Mouse (Mus musculus) kidney, postnatal 0 days (tissue): ENCODE measurements at regions not wholly inside any gene's neighbourhood (a gene's known extent, or its start where the extent isn't known, plus 50 kb on each side); places are given as distances from the start of the nearest gene placed in this dataset.

ENCODE experiments used
- ATAC-seq: fragments of 200-750 bp; cut with Nextera tagmentation; replicated peaks from 2 replicates; pipeline ENCODE4 v1.8.0; 2017; ENCODE audit warnings: low read depth, moderate number of reproducible peaks, moderate TSS enrichment, moderate library complexity; ENCODE audit not compliant: low FRiP score
- DNase-seq: peaks from one replicate; pipeline ENCODE4 v3.0.0-alpha.2; 2016; ENCODE audit warnings: low spot score
- H3K27ac ChIP-seq: fragments of 300-500 bp; sonication (generic); 2 replicates; pipeline ENCODE4 v1.5.1; 2014; ENCODE audit warnings: mild to moderate bottlenecking
- H3K27me3 ChIP-seq: fragments of 300-500 bp; sonication (generic); 2 replicates; pipeline ENCODE4 v1.6.1; 2014; ENCODE audit warnings: low read length, mixed read lengths; ENCODE audit not compliant: insufficient read depth
- H3K36me3 ChIP-seq: fragments of 300-500 bp; sonication (generic); 2 replicates; pipeline ENCODE4 v1.6.1; 2014; ENCODE audit warnings: low read length, mixed read lengths; ENCODE audit not compliant: insufficient read depth
- H3K4me1 ChIP-seq: fragments of 300-500 bp; sonication (generic); replicated peaks from 2 replicates; pipeline ENCODE4 v1.6.1; 2014; ENCODE audit warnings: antibody characterized with exemption, low read length, mixed read lengths; ENCODE audit not compliant: insufficient read depth
- H3K4me2 ChIP-seq: fragments of 300-500 bp; sonication (generic); 2 replicates; pipeline ENCODE4 v1.6.1; 2014; ENCODE audit warnings: mild to moderate bottlenecking, low read length, moderate library complexity, mixed read lengths
- H3K4me3 ChIP-seq: fragments of 300-500 bp; sonication (generic); replicated peaks from 2 replicates; pipeline ENCODE4 v1.5.1; 2014; ENCODE audit warnings: low read depth, low read length
- H3K9ac ChIP-seq: fragments of 300-500 bp; sonication (generic); 2 replicates; pipeline ENCODE4 v1.6.1; 2014; ENCODE audit warnings: low read depth, low read length
- H3K9me3 ChIP-seq: fragments of 300-500 bp; sonication (generic); replicated peaks from 2 replicates; pipeline ENCODE4 v1.6.1; 2016; ENCODE audit warnings: low read length, inconsistent platforms, mixed read lengths
- CTCF ChIP-seq: IDR thresholded peaks from 2 replicates; pipeline ENCODE4 v1.5.1; 2016; ENCODE audit warnings: antibody characterized with exemption, low read depth, mild to moderate bottlenecking, moderate library complexity
- WGBS: fragments of 180-500 bp; shearing (Covaris S2); extraction: QIAGEN DNeasy Blood & Tissue Kit; methylation state at CpG from one replicate; pipeline ENCODE4 v1.1.7; 2014; 5-methylcytosine and 5-hydroxymethylcytosine counted together

DNA sequence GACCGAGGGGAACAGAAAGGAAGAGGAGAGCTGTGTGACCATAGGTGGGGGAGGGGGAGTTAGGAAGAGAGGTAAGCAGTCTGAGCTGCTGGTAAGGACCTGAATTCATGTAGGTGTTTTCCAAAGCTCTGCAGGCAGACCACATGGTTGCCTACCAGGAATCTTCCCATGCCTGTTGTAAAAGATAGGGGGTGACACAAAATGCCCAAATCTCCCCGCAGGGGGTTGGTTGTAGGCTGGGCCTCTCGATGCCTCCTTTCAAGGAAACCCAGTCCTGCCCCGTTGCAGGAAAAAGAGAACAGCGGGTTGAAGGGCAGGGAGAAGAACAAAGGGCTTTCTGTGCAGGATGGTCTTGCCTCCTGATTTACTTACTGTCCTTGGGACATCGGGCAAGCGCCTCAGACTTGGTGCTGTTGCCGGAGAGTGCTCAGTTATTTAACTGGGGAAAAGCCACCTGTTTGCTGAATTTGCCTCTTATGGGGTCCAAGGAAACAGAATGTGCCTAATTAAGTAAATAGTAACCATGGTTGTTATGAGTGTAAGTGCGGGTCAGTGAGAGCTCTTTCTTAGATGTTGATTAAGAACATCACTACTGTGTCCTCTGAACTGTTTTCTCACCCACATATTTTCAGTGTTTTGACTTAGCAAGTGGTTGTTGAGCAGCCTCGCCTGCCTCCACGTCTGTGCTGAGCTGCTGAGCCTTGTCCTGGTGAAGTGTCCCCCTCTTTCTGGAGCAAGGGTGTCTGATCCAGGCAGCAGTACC is 83.1 kb upstream of the Klf9 start:
- H3K4me1 ChIP-seq, result peaks cover 16% of the 10 kb centered on the region
- H3K4me3 ChIP-seq, result peak overlapping the region; percentile 11
- H3K36me3 ChIP-seq, result no peaks in the 10 kb centered on the region
- H3K9ac ChIP-seq, result 0 out of 2 replicates have a peak overlapping the region, but pooled peaks have one; percentile 32
- no peak for TF ChIP-seq CTCF
- H3K9me3 ChIP-seq, result no peaks in the 10 kb centered on the region
- H3K27me3 ChIP-seq, result no peaks in the 10 kb centered on the region
- H3K4me2 ChIP-seq, result peak overlapping the region; percentile 51
- ATAC-seq (0 out of 2 replicates have a peak, but pooled peaks have one; percentile 34), DNase-seq (peak; percentile 34)
- H3K27ac ChIP-seq, result peak overlapping the region; percentile 90
- WGBS, result 37% methylated on average over 11 of the region's 11 CpGs

DNA sequence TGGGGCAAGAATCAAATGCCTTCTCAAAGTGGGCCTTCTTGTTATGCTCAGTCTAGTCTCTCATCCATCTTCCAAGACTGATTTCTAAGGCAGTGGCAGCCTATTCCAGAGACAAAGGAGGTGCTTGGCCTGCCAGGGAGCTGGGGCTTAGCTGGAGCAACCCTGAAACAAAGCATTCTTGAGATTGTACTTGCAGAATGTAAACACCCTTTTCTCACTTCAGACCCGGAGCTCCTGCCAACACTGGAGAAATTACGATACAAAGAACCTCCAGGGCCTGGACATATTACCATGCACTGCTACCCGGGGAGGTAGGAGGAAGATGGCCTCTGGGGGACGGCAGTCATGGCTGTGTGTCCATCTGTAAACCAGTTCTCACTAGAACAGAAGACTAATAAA is 82.5 kb upstream of the Klf9 start:
- 46% methylated on average over 4 of the region's 4 CpGs for WGBS
- Histone ChIP-seq H3K4me2 (no peak overlapping the region), H3K9ac (no peak overlapping the region), H3K27ac (peak overlapping the region; percentile 90), H3K9me3 (no peaks in the 10 kb centered on the region), H3K36me3 (no peaks in the 10 kb centered on the region), H3K27me3 (no peaks in the 10 kb centered on the region), H3K4me3 (no peak overlapping the region), H3K4me1 (peaks cover 16% of the 10 kb centered on the region)
- ATAC-seq (no peak), DNase-seq (no peak)
- no peak for TF ChIP-seq CTCF

DNA sequence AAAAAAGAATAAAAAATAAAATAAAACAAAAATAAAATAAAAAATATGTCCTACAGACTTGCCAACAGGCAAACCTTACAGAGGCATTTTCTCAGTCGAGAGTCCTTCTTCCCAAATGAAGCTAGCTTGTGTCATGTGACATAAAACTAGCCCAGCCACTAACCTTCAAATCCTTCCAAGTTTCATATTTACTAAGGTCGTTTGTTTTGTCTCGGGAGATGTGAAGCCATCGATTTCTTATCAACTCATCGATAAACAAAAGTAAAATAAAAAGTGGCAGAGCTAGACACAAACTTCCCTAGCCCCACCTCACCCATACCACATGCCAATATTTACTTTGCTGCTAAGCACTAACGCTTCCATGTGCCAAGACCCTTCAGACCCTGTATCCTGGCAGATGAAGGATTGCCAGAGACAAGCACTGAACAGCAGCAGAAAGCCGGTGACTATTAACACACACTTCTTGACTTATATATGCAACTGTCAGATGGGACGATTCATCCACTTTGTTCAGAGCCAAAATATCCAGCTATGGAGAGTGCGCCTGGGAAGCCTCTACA is 79.9 kb upstream of the Klf9 start:
- WGBS, result 70% methylated on average over 9 of the region's 9 CpGs
- ATAC-seq (no peak), DNase-seq (no peak)
- TF ChIP-seq CTCF, result no peak
- Histone ChIP-seq H3K4me3 (no peak overlapping the region), H3K9me3 (no peaks in the 10 kb centered on the region), H3K27me3 (no peaks in the 10 kb centered on the region), H3K4me2 (no peak overlapping the region), H3K27ac (no peak overlapping the region), H3K4me1 (peaks cover 12% of the 10 kb centered on the region), H3K9ac (no peak overlapping the region), H3K36me3 (no peaks in the 10 kb centered on the region)

DNA sequence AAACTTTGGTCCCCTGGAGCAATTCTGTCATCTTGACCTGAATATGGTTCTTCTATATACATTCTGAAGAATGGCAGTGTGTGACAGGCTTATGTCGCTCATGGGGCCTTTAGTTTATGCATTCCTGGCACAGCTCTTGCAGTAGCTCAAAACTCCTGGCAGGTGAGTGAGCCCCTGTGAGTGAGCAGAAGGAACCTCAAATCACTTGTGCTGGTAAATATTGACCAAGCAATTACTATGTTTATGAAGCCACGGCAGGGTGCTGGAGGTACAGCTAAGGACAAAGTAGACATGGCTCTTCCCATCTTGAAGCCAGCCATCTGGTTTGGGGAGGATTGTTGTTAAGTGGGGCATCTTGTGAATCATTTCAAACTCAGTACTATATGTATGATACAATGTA is 79.1 kb upstream of the Klf9 start:
- Histone ChIP-seq H3K27ac (no peak overlapping the region), H3K4me3 (no peak overlapping the region), H3K4me2 (no peak overlapping the region), H3K36me3 (no peaks in the 10 kb centered on the region), H3K27me3 (no peaks in the 10 kb centered on the region), H3K9ac (no peak overlapping the region), H3K4me1 (peaks cover 7% of the 10 kb centered on the region), H3K9me3 (no peaks in the 10 kb centered on the region)
- WGBS, result 61% methylated on average over 2 of the region's 2 CpGs
- DNase-seq (no peak), ATAC-seq (no peak)
- no peak for TF ChIP-seq CTCF

DNA sequence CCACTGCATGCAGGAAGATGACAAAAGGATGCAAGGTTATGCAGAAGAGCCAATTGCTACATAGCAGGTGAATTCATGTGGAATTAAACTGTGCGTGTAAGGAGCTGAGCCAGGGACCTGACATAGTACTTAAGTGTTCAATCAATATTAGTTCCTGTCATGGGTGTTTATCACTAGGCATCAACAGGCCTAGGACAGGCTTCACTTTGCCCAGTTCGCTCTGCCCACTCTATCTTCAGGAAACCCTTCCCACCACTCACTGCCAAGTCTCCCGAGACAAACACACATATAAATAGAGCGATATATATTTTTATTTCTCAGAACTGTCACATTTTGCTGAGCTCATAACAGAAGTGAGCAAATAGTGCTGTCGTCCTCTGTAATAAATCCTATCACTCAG is 78.2 kb upstream of the Klf9 start:
- TF ChIP-seq CTCF, result no peak
- H3K36me3 ChIP-seq, result no peaks in the 10 kb centered on the region
- H3K9me3 ChIP-seq, result no peaks in the 10 kb centered on the region
- DNase-seq (no peak), ATAC-seq (no peak)
- no peak overlapping the region for H3K4me2 ChIP-seq
- no peak overlapping the region for H3K27ac ChIP-seq
- WGBS, result 68% methylated on average over 5 of the region's 5 CpGs
- H3K4me1 ChIP-seq, result peaks cover 3% of the 10 kb centered on the region
- no peak overlapping the region for H3K4me3 ChIP-seq
- no peak overlapping the region for H3K9ac ChIP-seq
- no peaks in the 10 kb centered on the region for H3K27me3 ChIP-seq

DNA sequence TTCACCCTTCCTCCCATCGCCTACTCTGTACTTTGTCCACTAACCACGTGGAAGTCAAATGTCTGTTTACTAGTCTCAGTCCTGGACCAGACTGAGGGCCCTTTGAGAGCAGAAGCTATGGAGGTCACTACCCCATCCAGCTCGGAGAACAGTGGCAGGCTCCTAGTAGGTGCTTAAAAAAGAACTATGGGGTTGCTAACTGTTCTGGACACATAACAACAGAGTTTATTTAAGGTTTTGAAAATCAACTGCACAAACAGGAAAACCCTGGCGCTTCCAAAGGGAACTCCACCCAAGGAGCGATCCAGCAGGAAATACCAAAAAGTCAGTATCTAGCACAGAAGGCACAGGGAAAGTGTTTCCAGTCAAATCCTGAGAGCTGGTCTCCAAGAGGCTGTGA is 75.5 kb upstream of the Klf9 start:
- no peaks in the 10 kb centered on the region for H3K27me3 ChIP-seq
- peak overlapping the region; percentile 61; the same call in 1 of the 2 replicates for H3K27ac ChIP-seq
- ATAC-seq (no peak), DNase-seq (peak; percentile 50)
- H3K9ac ChIP-seq, result no peak overlapping the region
- no peaks in the 10 kb centered on the region for H3K36me3 ChIP-seq
- TF ChIP-seq CTCF, result no peak
- no peak overlapping the region for H3K4me2 ChIP-seq
- H3K9me3 ChIP-seq, result no peaks in the 10 kb centered on the region
- WGBS, result 64% methylated on average over 5 of the region's 5 CpGs
- H3K4me1 ChIP-seq, result no peaks in the 10 kb centered on the region
- no peak overlapping the region for H3K4me3 ChIP-seq
